Mouse (Mus musculus): ENCODE measurements around the gene Gas2. TPM values are rescaled to one million over a fixed set of nuclear protein-coding genes. Genes with fewer than 3 reads are reported as not detected.

The Gas2 gene
- 156 and 184 TPM in 2 replicates for polyA plus RNA-seq (2015; fragmentation: Nextera tagmentation; extraction: Ambion mirVana)

- Histone ChIP-seq H3K9ac (ENCODE audit: low read depth, low read length) (peak within 1 kb of the TSS; percentile 81), H3K4me3 (replicated peaks; ENCODE audit: low read depth, low read length) (peak within 1 kb of the TSS; percentile 73), H3K9me3 (replicated peaks; ENCODE audit: low read length) (no peaks in the 10 kb centered on the region), H3K27ac (peak within 1 kb of the TSS; percentile 96), H3K4me1 (replicated peaks; ENCODE audit: insufficient read depth, low read length) (peaks cover 5% of the 10 kb centered on the region; the same call in 1 of the 2 replicates), H3K27me3 (ENCODE audit: insufficient read depth, low read length) (no peaks in the 10 kb centered on the region), H3K4me2 (ENCODE audit: low read length) (peak within 1 kb of the TSS; percentile 60), H3K36me3 (ENCODE audit: insufficient read depth, low read length) (no peaks in the 10 kb centered on the region)
- DNase-seq (ENCODE audit: low spot score): peak; percentile 80
- TF ChIP-seq CTCF (IDR thresholded peaks at IDR 0.05; ENCODE audit: low read depth): no peak
- 8% methylated on average over 102 of the region's 105 CpGs for WGBS
- peak; percentile 83 for ATAC-seq (replicated peaks; ENCODE audit: low FRiP score, low read depth)
Observed at GRCm38 (mm10) chr7:51861250-51862096, at the start of gene Gas2. Gas2 (plus strand) TSS chr7:51862015.

- H3K9ac ChIP-seq (ENCODE audit: low read depth, low read length): no peak overlapping the region
- no peak overlapping the region for H3K4me3 ChIP-seq (replicated peaks; ENCODE audit: low read depth, low read length)
- peak; percentile 65 for TF ChIP-seq CTCF (IDR thresholded peaks at IDR 0.05; ENCODE audit: low read depth)
- H3K27me3 ChIP-seq (ENCODE audit: insufficient read depth, low read length): no peaks in the 10 kb centered on the region
- WGBS: 43% methylated on average over 4 of the region's 4 CpGs
- ATAC-seq (replicated peaks; ENCODE audit: low FRiP score, low read depth): no peak
- no peaks in the 10 kb centered on the region for H3K36me3 ChIP-seq (ENCODE audit: insufficient read depth, low read length)
- H3K4me1 ChIP-seq (replicated peaks; ENCODE audit: insufficient read depth, low read length): no peaks in the 10 kb centered on the region
- no peak overlapping the region for H3K4me2 ChIP-seq (ENCODE audit: low read length)
- no peak overlapping the region for H3K27ac ChIP-seq
- peak; percentile 68 for DNase-seq (ENCODE audit: low spot score)
- no peaks in the 10 kb centered on the region for H3K9me3 ChIP-seq (replicated peaks; ENCODE audit: low read length)
Observed at GRCm38 (mm10) chr7:51815473-51816282, 46.1 kb upstream of the Gas2 start.

GRCm38 (mm10) chr7:51816283-51816839 is 45.5 kb upstream of the Gas2 start:
- TF ChIP-seq CTCF (IDR thresholded peaks at IDR 0.05; ENCODE audit: low read depth): no peak
- DNase-seq (ENCODE audit: low spot score) (no peak), ATAC-seq (replicated peaks; ENCODE audit: low FRiP score, low read depth) (no peak)
- Histone ChIP-seq H3K27ac (no peak overlapping the region), H3K4me2 (ENCODE audit: low read length) (no peak overlapping the region), H3K36me3 (ENCODE audit: insufficient read depth, low read length) (no peaks in the 10 kb centered on the region), H3K4me3 (replicated peaks; ENCODE audit: low read depth, low read length) (no peak overlapping the region), H3K9me3 (replicated peaks; ENCODE audit: low read length) (no peaks in the 10 kb centered on the region), H3K4me1 (replicated peaks; ENCODE audit: insufficient read depth, low read length) (no peaks in the 10 kb centered on the region), H3K9ac (ENCODE audit: low read depth, low read length) (no peak overlapping the region), H3K27me3 (ENCODE audit: insufficient read depth, low read length) (no peaks in the 10 kb centered on the region)
- 59% methylated on average over 3 of the region's 3 CpGs for WGBS

GRCm38 (mm10) chr7:51818251-51818974 is 43.4 kb upstream of the Gas2 start:
- Histone ChIP-seq H3K4me1 (replicated peaks; ENCODE audit: insufficient read depth, low read length) (no peaks in the 10 kb centered on the region), H3K9ac (ENCODE audit: low read depth, low read length) (no peak overlapping the region), H3K4me3 (replicated peaks; ENCODE audit: low read depth, low read length) (no peak overlapping the region), H3K27me3 (ENCODE audit: insufficient read depth, low read length) (no peaks in the 10 kb centered on the region), H3K36me3 (ENCODE audit: insufficient read depth, low read length) (no peaks in the 10 kb centered on the region), H3K27ac (no peak overlapping the region), H3K4me2 (ENCODE audit: low read length) (no peak overlapping the region), H3K9me3 (replicated peaks; ENCODE audit: low read length) (no peaks in the 10 kb centered on the region)
- ATAC-seq (replicated peaks; ENCODE audit: low FRiP score, low read depth) (no peak), DNase-seq (ENCODE audit: low spot score) (no peak)
- 57% methylated on average over 3 of the region's 3 CpGs for WGBS
- TF ChIP-seq CTCF (IDR thresholded peaks at IDR 0.05; ENCODE audit: low read depth): no peak

GRCm38 (mm10) chr7:51819891-51820290 is 41.9 kb upstream of the Gas2 start:
- Histone ChIP-seq H3K4me3 (replicated peaks; ENCODE audit: low read depth, low read length) (no peak overlapping the region), H3K9ac (ENCODE audit: low read depth, low read length) (no peak overlapping the region), H3K9me3 (replicated peaks; ENCODE audit: low read length) (no peaks in the 10 kb centered on the region), H3K4me1 (replicated peaks; ENCODE audit: insufficient read depth, low read length) (no peaks in the 10 kb centered on the region), H3K27me3 (ENCODE audit: insufficient read depth, low read length) (no peaks in the 10 kb centered on the region), H3K36me3 (ENCODE audit: insufficient read depth, low read length) (no peaks in the 10 kb centered on the region), H3K4me2 (ENCODE audit: low read length) (no peak overlapping the region), H3K27ac (no peak overlapping the region)
- 78% methylated on average over 1 of the region's 1 CpGs for WGBS
- TF ChIP-seq CTCF (IDR thresholded peaks at IDR 0.05; ENCODE audit: low read depth): no peak
- DNase-seq (ENCODE audit: low spot score): no peak
- ATAC-seq (replicated peaks; ENCODE audit: low FRiP score, low read depth): no peak

Measured in kidney, postnatal 0 days (tissue).